12 mouse cellular contexts compared by ENCODE assay signal in genomic region chr1:46921630-46922029, GRCm38 (mm10). TPM values are rescaled to one million over a fixed set of nuclear protein-coding genes. Genes with fewer than 3 reads are reported as not detected.
DNase-seq lines count a peak whose midpoint lies in the region; ATAC-seq and TF ChIP-seq lines count a peak whose summit lies in the region.
"Had no signal": no experiment of that assay in that cellular context is flagged by ENCODE, and none has a peak within 500 bp of the region (broad histone marks: within the 10 kb centered on the region; RNA-seq: fewer than 3 reads in every experiment).

No protein-coding gene starts in this region.

- H3K79me2 ChIP-seq in macrophage (ENCODE audit: inconsistent target), result no peaks in the 10 kb centered on the region

- H3K9ac ChIP-seq in kidney, postnatal 0 days (ENCODE audit: low read depth, low read length), result no peak overlapping the region
- H3K9ac ChIP-seq in kidney, embryonic 15.5 days, result no peak overlapping the region
- H3K9ac ChIP-seq: forebrain, postnatal 0 days; hindbrain, embryonic 15.5 days; liver, embryonic 13.5 days had no signal

- H3K4me1 ChIP-seq in kidney, postnatal 0 days (replicated peaks; ENCODE audit: insufficient read depth, low read length), result no peaks in the 10 kb centered on the region
- H3K4me1 ChIP-seq in kidney, embryonic 15.5 days, result no peaks in the 10 kb centered on the region
- H3K4me1 ChIP-seq: hindbrain, embryonic 15.5 days; liver, embryonic 13.5 days had no signal

- H3K27ac ChIP-seq in kidney, postnatal 0 days, result no peak overlapping the region
- H3K27ac ChIP-seq in kidney, embryonic 15.5 days, result no peak overlapping the region
- peak overlapping the region; percentile 33 for H3K27ac ChIP-seq in macrophage
- H3K27ac ChIP-seq in gastrocnemius, adult 2 months, result no peak overlapping the region
- H3K27ac ChIP-seq: hindbrain, embryonic 15.5 days; liver, embryonic 13.5 days had no signal

- no peak for TF ChIP-seq CTCF in kidney, postnatal 0 days (IDR thresholded peaks at IDR 0.05; ENCODE audit: low read depth)
- TF ChIP-seq CTCF in gastrocnemius, adult 2 months (IDR thresholded peaks at IDR 0.05), result no peak

- no peak for ATAC-seq in kidney, postnatal 0 days (replicated peaks; ENCODE audit: low FRiP score, low read depth)
- ATAC-seq in kidney, embryonic 15.5 days (replicated peaks; ENCODE audit: low FRiP score), result no peak
- ATAC-seq: forebrain, postnatal 0 days had no signal

- peak; percentile 7 for DNase-seq in kidney, postnatal 0 days (ENCODE audit: low spot score)
- DNase-seq in B cell, adult 2 months, result peak; percentile 48 to 52
- DNase-seq in MEL-GATA-1-ER (ENCODE audit: extremely low read depth, low read depth) (peak; percentile 56), adipocyte (ENCODE audit: low spot score) (no peak)
- DNase-seq in gastrocnemius, adult 2 months, result no peak
- DNase-seq: forebrain, postnatal 0 days; kidney, postnatal 36 days; liver, embryonic 13.5 days; thymus, postnatal 36 days had no signal

- no peak overlapping the region for H3K4me3 ChIP-seq in kidney, postnatal 0 days (replicated peaks; ENCODE audit: low read depth, low read length)
- no peak overlapping the region for H3K4me3 ChIP-seq in kidney, embryonic 15.5 days (replicated peaks)
- H3K4me3 ChIP-seq in macrophage (ENCODE audit: inconsistent target), result no peak overlapping the region
- H3K4me3 ChIP-seq in gastrocnemius, adult 2 months, result no peak overlapping the region
- H3K4me3 ChIP-seq: hindbrain, embryonic 15.5 days; liver, embryonic 13.5 days had no signal

- intact Hi-C loops in gastrocnemius, adult 2 months (cut with DNase I), result no loop called here

- no peaks in the 10 kb centered on the region for H3K36me3 ChIP-seq in kidney, postnatal 0 days (ENCODE audit: insufficient read depth, low read length)
- H3K36me3 ChIP-seq in kidney, embryonic 15.5 days, result no peaks in the 10 kb centered on the region
- H3K36me3 ChIP-seq in macrophage (ENCODE audit: inconsistent target), result no peaks in the 10 kb centered on the region
- H3K36me3 ChIP-seq: hindbrain, embryonic 15.5 days; liver, embryonic 13.5 days had no signal

- H3K9me3 ChIP-seq in kidney, postnatal 0 days (replicated peaks; ENCODE audit: low read length), result no peaks in the 10 kb centered on the region
- H3K9me3 ChIP-seq in kidney, embryonic 15.5 days (replicated peaks), result no peaks in the 10 kb centered on the region
- H3K9me3 ChIP-seq: hindbrain, embryonic 15.5 days; liver, embryonic 13.5 days had no signal

- H3K4me2 ChIP-seq in kidney, postnatal 0 days (ENCODE audit: low read length), result no peak overlapping the region
- no peak overlapping the region for H3K4me2 ChIP-seq in kidney, embryonic 15.5 days
- H3K4me2 ChIP-seq: hindbrain, embryonic 15.5 days; liver, embryonic 13.5 days had no signal

- no peaks in the 10 kb centered on the region for H3K27me3 ChIP-seq in kidney, postnatal 0 days (ENCODE audit: insufficient read depth, low read length)
- H3K27me3 ChIP-seq in kidney, embryonic 15.5 days, result no peaks in the 10 kb centered on the region
- H3K27me3 ChIP-seq: hindbrain, embryonic 15.5 days; liver, embryonic 13.5 days had no signal

RNA-seq across cellular contexts. Expression of gene Slc39a10, which starts 29.0 kb away (rescaled TPM):
- 29.9 and 32.5 TPM in 2 replicates for polyA plus RNA-seq in kidney, postnatal 0 days (2015; fragmentation: Nextera tagmentation; extraction: Ambion mirVana)
- 41.9 and 45.1 TPM in 2 replicates for polyA plus RNA-seq in kidney, embryonic 15.5 days (2015; fragmentation: Nextera tagmentation; extraction: Ambion mirVana)
- 10 to 100 TPM in 10 of 26 experiments, 1 to 10 TPM in 16; 2.8 to 20.4 (median 8.8) TPM for total RNA-seq in macrophage (2018; cell fraction: chromatin; rRNA removed)
- 10 to 100 TPM; 11.8 to 29.9 (median 17.4) TPM for total RNA-seq in macrophage (2018; cell fraction: cytosol; rRNA removed)
- 10 to 100 TPM in 23 of 26 experiments, 1 to 10 TPM in 3; 7.8 to 32.9 (median 16.2) TPM for total RNA-seq in macrophage (2018; cell fraction: nucleus; rRNA removed)
- 20.8 to 30.0 TPM (median 20.8 TPM) in 3 replicates for polyA plus RNA-seq in macrophage (2018)
- total RNA-seq in gastrocnemius, adult 2 months (2021), result 1 to 10 TPM; 5.2 to 7.4 TPM

Comparison
In these comparisons a context has a peak if more than half of its experiments do, and no peak if none do; other contexts are left out.
1. DNase-seq: peak in kidney, postnatal 0 days (single experiment), B cell, adult 2 months (2 of 2) and MEL-GATA-1-ER (single experiment); none in gastrocnemius, adult 2 months (single experiment) and adipocyte (single experiment).